Mouse (Mus musculus) embryonic facial prominence, embryonic 12.5 days (tissue): ENCODE results near the gene Tes. TPM values are rescaled to one million over a fixed set of nuclear protein-coding genes. Genes with fewer than 3 reads are reported as not detected.

Experiments used
- ATAC-seq: fragments of 200-750 bp; cut with Nextera tagmentation; 2 replicates; pipeline ENCODE4 v1.8.0; 2017; ENCODE audit not compliant: insufficient number of reproducible peaks, insufficient read depth, low FRiP score, low TSS enrichment
- H3K27ac ChIP-seq: fragments of 300-500 bp; sonication (generic); 2 replicates; pipeline ENCODE4 v1.5.1; 2016; ENCODE audit warnings: mild to moderate bottlenecking
- H3K27me3 ChIP-seq: fragments of 300-500 bp; sonication (generic); 2 replicates; pipeline ENCODE4 v1.6.1; 2016; ENCODE audit warnings: mild to moderate bottlenecking, moderate library complexity
- H3K36me3 ChIP-seq: fragments of 300-500 bp; sonication (generic); 2 replicates; pipeline ENCODE4 v1.6.1; 2016; ENCODE audit warnings: mild to moderate bottlenecking
- H3K4me1 ChIP-seq: fragments of 300-500 bp; sonication (generic); 2 replicates; pipeline ENCODE4 v1.6.1; 2016
- H3K4me2 ChIP-seq: fragments of 300-500 bp; sonication (generic); replicated peaks from 2 replicates; pipeline ENCODE4 v1.6.1; 2016; ENCODE audit warnings: mild to moderate bottlenecking, moderate library complexity
- H3K4me3 ChIP-seq: fragments of 300-500 bp; sonication (generic); 2 replicates; pipeline ENCODE4 v1.5.1; 2016; ENCODE audit warnings: mild to moderate bottlenecking
- H3K9ac ChIP-seq: fragments of 300-500 bp; sonication (generic); 2 replicates; pipeline ENCODE4 v1.6.1; 2016; ENCODE audit warnings: mild to moderate bottlenecking, moderate library complexity
- H3K9me3 ChIP-seq: fragments of 300-500 bp; sonication (generic); 2 replicates; pipeline ENCODE4 v1.6.1; 2016; ENCODE audit warnings: mild to moderate bottlenecking, moderate library complexity
- WGBS: fragments of 180-500 bp; shearing (Covaris S2); methylation state at CpG from one replicate; pipeline ENCODE4 v1.1.7; 2016; 5-methylcytosine and 5-hydroxymethylcytosine counted together
- polyA plus RNA-seq: library from polyadenylated mRNA; unstranded; fragments of >200 nt; fragmentation: Nextera tagmentation; extraction: Ambion mirVana; gene quantifications from 2 replicates; pipeline ENCODE4 v1.2.1, GENCODE M21; 2016

Gene Tes
- polyA plus RNA-seq, 1 experiment from 2014 or later: 111 TPM

DNA sequence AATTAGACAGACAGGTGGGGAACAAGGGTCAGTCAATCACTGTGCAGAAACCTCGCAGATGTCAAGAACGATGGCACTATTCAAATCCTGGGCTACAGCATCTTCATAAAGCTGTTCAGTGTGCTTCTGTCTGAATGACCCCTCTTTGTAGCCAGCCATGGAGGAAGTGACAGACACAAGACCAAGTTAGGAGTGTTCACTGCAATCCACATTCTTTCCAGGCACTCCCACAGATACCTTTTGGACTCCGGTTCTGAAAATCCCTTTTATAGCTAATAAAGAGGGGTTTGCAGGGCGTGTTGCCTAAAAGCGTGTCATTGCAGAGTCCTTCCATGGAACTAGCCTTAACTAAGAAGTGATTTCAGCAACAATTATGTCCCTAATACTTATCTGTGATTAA is 14.9 kb downstream of the Tes start:
- H3K4me1 ChIP-seq: peaks cover 31% of the 10 kb centered on the region
- ATAC-seq: no peak
- 48% methylated on average over 5 of the region's 5 CpGs for WGBS

DNA sequence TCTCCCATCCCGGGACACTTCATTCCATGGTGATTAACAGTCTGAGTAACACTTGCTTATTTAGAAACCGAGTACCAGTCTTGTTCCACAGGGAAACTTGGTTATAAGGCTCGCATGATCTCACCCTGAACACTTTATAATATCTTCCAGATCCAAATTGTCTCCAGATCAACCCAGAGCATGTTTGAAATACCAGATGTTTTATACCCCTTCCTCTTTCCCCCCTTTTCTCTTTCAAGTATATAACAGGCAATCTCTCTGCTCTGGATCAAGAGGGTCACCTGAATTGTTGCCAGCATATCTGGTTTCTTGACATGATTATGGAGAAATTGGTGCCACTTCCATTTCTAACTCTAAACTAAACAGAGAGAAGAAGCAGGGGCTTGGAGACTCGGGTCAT is 17.3 kb downstream of the Tes start:
- Histone ChIP-seq H3K9me3 (no peaks in the 10 kb centered on the region), H3K4me3 (no peak overlapping the region), H3K27ac (no peak overlapping the region), H3K4me2 (no peak overlapping the region), H3K9ac (no peak overlapping the region), H3K36me3 (no peaks in the 10 kb centered on the region; the same call in 1 of the 2 replicates), H3K27me3 (no peaks in the 10 kb centered on the region), H3K4me1 (peaks cover 29% of the 10 kb centered on the region)
- 27% methylated on average over 4 of the region's 4 CpGs for WGBS
- peak; percentile 49; the same call in 1 of the 2 replicates for ATAC-seq

More for the DNA sequence above, 14.9 kb downstream of the Tes start:
- no peak overlapping the region for H3K4me2 ChIP-seq
- no peak overlapping the region for H3K4me3 ChIP-seq
- no peaks in the 10 kb centered on the region for H3K36me3 ChIP-seq
- H3K27ac ChIP-seq: peak overlapping the region; percentile 30; the same call in 1 of the 2 replicates
- no peaks in the 10 kb centered on the region for H3K27me3 ChIP-seq
- no peaks in the 10 kb centered on the region for H3K9me3 ChIP-seq
- H3K9ac ChIP-seq: no peak overlapping the region

DNA sequence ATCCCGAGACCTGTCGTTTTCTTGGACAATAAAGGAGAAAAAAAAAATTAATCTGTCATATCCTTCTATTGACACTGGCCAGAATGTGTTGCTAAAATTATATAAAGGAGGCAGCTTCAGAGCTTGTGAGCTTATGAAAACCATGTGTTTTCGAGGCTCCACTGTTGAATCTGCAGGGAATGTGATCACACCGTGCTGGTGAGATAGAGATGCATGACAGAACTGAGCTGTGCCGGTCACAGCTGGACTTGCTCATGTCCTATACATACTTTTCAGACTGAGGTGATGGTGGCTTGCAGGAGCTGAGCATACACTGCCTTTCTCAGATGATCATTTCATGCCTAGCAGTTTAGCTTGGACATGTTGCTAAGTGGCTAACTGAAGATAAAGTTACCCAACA is 17.9 kb downstream of the Tes start:
- H3K27me3 ChIP-seq: no peaks in the 10 kb centered on the region
- peak overlapping the region; percentile 61 for H3K27ac ChIP-seq
- peaks cover 23% of the 10 kb centered on the region for H3K4me1 ChIP-seq
- H3K9me3 ChIP-seq: no peaks in the 10 kb centered on the region
- 40% methylated on average over 5 of the region's 5 CpGs for WGBS
- H3K36me3 ChIP-seq: no peaks in the 10 kb centered on the region; the same call in 1 of the 2 replicates
- ATAC-seq: no peak
- H3K4me3 ChIP-seq: no peak overlapping the region
- H3K4me2 ChIP-seq: no peak overlapping the region
- H3K9ac ChIP-seq: no peak overlapping the region

DNA sequence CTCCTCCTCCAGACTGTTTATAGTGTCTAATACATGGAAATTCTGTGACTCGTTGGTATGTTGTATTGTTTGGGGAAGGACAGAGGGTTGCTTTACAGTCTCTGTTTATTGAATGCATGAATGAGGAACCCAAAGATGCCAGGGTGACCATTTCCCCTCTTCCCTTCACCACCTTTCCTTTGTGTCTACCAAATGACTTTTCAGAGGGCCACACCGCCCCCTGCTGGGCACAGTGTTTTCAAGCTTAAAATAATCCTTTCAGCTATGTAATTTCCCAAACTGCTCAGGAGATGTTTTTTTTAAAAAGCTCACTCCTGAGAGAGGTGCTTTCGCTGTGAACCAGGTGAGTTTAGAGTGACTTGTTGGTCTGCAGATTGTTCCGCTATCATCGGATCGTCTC is 22.5 kb downstream of the Tes start:
- ATAC-seq: no peak
- H3K9me3 ChIP-seq: no peaks in the 10 kb centered on the region
- peaks cover 7% of the 10 kb centered on the region; the same call in 1 of the 2 replicates for H3K4me1 ChIP-seq
- 66% methylated on average over 6 of the region's 6 CpGs for WGBS
- H3K27me3 ChIP-seq: no peaks in the 10 kb centered on the region
- peaks cover 8% of the 10 kb centered on the region; the same call in 1 of the 2 replicates for H3K36me3 ChIP-seq
- no peak overlapping the region for H3K4me2 ChIP-seq
- no peak overlapping the region for H3K9ac ChIP-seq
- no peak overlapping the region for H3K27ac ChIP-seq
- no peak overlapping the region for H3K4me3 ChIP-seq

DNA sequence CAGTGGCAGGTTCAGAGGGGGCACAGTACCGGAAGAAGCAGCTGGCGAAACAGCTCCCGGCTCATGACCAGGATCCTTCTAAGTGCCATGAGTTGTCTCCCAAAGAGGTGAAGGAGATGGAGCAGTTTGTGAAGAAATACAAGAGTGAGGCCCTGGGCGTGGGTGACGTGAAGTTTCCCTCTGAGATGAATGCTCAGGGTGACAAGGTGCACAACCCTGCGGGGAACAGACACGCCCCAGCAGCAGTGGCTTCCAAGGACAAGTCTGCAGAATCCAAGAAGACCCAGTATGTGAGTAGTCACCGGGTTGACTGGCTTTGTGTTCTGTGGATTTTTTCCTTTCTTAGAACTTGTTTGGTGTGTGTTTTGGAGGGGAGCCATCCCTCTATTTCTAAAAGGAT is 32.4 kb downstream of the Tes start:
- 92% methylated on average over 8 of the region's 8 CpGs for WGBS
- Histone ChIP-seq H3K27ac (no peak overlapping the region), H3K36me3 (peaks cover 40% of the 10 kb centered on the region), H3K4me1 (no peaks in the 10 kb centered on the region), H3K4me2 (no peak overlapping the region), H3K4me3 (no peak overlapping the region), H3K27me3 (no peaks in the 10 kb centered on the region), H3K9ac (no peak overlapping the region), H3K9me3 (no peaks in the 10 kb centered on the region)
- no peak for ATAC-seq

DNA sequence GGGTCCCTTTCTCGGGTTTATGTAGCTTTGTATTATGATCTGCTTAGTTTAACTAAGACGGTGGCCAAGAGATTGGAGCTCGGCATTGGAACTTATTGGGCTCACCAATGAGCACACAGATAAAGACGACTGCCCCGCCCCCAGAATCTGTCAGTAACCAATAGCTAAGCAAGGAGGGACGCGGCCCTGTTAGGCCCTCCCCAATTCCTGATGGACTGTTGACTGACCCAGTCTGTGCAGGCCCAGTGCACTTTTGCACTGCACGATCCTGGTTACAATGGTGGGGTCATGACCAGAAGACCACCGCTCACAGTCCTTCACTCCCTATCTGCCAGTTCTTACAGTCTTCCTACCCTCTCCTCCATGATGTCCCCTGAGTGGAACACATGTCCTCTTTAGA is 33.6 kb downstream of the Tes start:
- Histone ChIP-seq H3K4me1 (no peaks in the 10 kb centered on the region), H3K36me3 (peaks cover 44% of the 10 kb centered on the region), H3K9me3 (no peaks in the 10 kb centered on the region), H3K4me3 (no peak overlapping the region), H3K27ac (no peak overlapping the region), H3K9ac (no peak overlapping the region), H3K4me2 (no peak overlapping the region), H3K27me3 (no peaks in the 10 kb centered on the region)
- WGBS: 84% methylated on average over 9 of the region's 9 CpGs
- 0 out of 2 replicates have a peak, but pooled peaks have one; percentile 22 for ATAC-seq

DNA sequence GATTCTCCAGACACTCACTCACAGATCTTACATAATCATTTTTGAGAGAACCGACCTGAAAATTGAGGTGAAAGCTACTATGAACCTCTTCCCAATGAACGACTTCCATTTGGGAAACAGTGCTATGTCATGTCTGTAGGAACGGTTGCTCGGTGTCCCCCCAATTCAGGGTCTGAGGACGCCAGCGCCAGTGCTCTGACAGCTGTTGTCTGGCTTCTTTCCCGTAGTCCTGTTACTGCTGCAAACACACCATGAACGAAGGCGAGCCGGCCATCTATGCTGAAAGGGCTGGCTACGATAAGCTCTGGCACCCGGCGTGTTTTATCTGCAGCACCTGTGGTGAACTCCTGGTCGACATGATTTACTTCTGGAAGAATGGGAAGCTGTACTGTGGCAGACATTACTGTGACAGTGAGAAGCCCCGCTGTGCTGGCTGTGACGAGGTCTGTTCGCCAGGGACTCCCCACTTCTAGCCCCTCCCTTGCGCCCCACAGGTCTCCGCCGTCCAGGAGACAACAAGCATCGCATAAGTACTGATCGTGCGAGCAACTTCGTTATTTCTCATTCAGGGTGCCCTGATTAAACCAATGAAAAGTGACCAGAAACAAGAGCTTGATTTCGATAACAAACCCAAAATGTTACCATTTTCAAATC is 34.7 kb downstream of the Tes start:
- Histone ChIP-seq H3K27ac (no peak overlapping the region), H3K4me3 (no peak overlapping the region), H3K27me3 (no peaks in the 10 kb centered on the region), H3K9me3 (no peaks in the 10 kb centered on the region), H3K9ac (no peak overlapping the region), H3K4me1 (no peaks in the 10 kb centered on the region), H3K36me3 (peaks cover 53% of the 10 kb centered on the region), H3K4me2 (no peak overlapping the region)
- no peak for ATAC-seq
- 89% methylated on average over 25 of the region's 25 CpGs for WGBS

DNA sequence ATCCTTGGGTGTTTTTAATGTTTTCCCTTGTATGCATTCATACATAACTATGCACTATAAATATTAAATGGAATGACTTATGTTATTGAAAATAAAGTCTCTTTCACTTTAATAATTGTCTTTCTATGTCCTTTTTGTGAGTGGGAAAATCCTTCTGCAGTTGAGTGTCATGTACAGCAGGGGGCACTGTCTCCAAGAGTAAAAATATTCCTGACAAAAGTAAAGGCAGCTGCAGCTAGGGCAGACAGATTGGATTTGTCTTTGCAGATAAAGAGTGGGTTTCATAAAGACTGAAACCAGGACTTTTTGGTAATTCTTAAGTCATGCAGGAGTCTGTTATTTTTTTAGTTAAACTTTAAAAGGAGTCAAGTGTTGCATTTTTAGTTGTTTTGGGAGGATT is 40.8 kb downstream of the Tes start:
- Histone ChIP-seq H3K27me3 (no peaks in the 10 kb centered on the region), H3K4me2 (no peak overlapping the region), H3K9ac (no peak overlapping the region), H3K27ac (no peak overlapping the region), H3K36me3 (peaks cover 24% of the 10 kb centered on the region), H3K4me3 (no peak overlapping the region), H3K4me1 (no peaks in the 10 kb centered on the region), H3K9me3 (no peaks in the 10 kb centered on the region)
- ATAC-seq: no peak

DNA sequence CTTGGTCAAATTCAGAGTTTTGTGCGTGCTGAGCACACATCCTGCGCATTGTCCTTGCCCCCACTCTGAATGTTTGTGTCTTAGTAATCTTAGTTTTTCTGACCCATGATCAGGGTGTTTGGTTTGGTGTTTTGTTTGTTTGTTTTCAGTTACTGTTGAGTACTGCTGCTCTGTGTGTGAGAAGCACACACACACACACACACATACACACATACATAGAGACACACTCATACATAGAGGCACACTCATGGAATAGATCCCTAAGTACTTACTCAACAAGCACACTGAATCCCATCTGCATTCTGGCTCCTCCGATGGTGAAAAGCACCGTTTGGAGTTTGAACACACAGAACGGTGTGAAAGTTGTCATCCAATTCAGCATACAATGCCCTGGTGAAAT is 41.5 kb downstream of the Tes start:
- Histone ChIP-seq H3K4me2 (no peak overlapping the region), H3K9ac (no peak overlapping the region), H3K4me1 (no peaks in the 10 kb centered on the region), H3K27me3 (no peaks in the 10 kb centered on the region), H3K36me3 (peaks cover 17% of the 10 kb centered on the region), H3K27ac (no peak overlapping the region), H3K9me3 (no peaks in the 10 kb centered on the region), H3K4me3 (no peak overlapping the region)
- WGBS: 94% methylated on average over 5 of the region's 5 CpGs
- no peak for ATAC-seq

DNA sequence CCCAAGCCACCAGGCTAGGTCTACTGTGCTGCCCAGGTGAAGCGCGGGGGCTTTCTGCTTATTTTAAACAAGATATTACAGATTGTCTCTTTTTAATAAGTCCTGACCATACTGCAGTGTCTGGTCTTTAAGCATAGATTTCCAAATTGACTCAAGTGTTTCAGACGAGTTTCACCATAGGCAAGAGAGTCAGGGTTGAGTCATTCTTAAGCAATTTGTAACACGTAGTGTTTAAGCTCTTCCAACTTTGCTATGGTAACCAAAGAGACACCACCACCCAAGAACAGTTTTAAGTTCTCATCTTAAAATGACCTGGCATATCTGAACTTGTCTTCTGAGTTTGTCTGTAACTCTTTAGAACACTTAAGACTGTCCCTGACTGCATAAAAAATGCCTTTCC is 44.3 kb downstream of the Tes start:
- Histone ChIP-seq H3K9me3 (no peaks in the 10 kb centered on the region), H3K4me1 (no peaks in the 10 kb centered on the region), H3K9ac (no peak overlapping the region), H3K27me3 (no peaks in the 10 kb centered on the region), H3K4me2 (no peak overlapping the region), H3K4me3 (no peak overlapping the region), H3K36me3 (peaks cover 4% of the 10 kb centered on the region; the same call in 1 of the 2 replicates), H3K27ac (no peak overlapping the region)
- WGBS: 83% methylated on average over 4 of the region's 4 CpGs
- ATAC-seq: no peak

DNA sequence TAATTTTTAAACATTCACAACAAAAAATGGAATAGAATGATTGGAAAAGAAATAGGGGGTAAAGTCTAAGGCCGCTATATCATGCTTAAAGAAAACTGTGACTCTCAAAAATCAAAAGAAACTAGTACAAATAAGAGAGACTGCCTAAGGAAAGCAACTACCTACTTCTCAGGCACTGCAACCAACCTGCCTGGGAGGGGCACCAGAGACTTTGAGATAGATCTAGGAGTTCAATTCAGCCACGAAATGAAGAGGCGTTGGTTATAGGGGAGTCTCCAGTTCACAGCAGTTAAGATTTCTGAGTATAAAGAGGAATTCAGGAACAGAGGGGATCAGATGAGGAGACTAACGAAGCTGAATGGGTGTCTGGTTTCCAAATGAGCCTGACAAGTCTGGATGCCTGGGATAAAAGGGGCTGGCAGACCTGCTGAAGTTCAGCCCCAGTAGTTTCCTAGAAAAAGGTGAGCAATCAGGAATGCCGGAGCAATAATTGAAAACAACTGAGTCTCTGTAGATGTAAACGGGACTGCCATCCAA is 45.7 kb downstream of the Tes start:
- Histone ChIP-seq H3K27ac (no peak overlapping the region), H3K4me3 (no peak overlapping the region), H3K27me3 (no peaks in the 10 kb centered on the region), H3K4me1 (no peaks in the 10 kb centered on the region), H3K9me3 (no peaks in the 10 kb centered on the region), H3K4me2 (no peak overlapping the region), H3K36me3 (no peaks in the 10 kb centered on the region), H3K9ac (no peak overlapping the region)
- no peak for ATAC-seq
- WGBS: 53% methylated on average over 6 of the region's 6 CpGs

DNA sequence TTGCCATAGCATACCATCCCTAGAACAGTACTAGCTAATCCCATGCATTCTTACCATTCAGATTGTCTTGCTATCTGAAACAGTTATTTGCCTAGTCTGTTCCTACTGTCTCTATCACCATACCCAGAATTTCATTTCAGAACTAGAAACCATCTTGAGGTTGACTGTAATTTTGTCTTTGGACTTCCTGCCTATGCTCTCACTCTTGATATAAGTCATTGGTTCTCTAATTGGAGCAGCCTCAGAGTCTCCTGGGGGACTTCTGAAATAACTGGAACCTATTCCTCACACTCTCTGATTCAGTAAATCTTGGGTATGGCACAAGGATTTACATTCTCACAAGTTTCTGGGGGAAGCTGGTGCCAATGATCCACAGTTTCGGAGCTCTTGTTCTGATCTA is 47.1 kb downstream of the Tes start:
- Histone ChIP-seq H3K9ac (no peak overlapping the region), H3K4me1 (no peaks in the 10 kb centered on the region), H3K4me2 (no peak overlapping the region), H3K4me3 (no peak overlapping the region), H3K36me3 (no peaks in the 10 kb centered on the region), H3K27me3 (no peaks in the 10 kb centered on the region), H3K9me3 (no peaks in the 10 kb centered on the region), H3K27ac (no peak overlapping the region)
- ATAC-seq: no peak
- WGBS: 88% methylated on average over 1 of the region's 1 CpGs
